Comparison of ENCODE assay signal across 8 mouse cellular contexts in the genomic region with DNA sequence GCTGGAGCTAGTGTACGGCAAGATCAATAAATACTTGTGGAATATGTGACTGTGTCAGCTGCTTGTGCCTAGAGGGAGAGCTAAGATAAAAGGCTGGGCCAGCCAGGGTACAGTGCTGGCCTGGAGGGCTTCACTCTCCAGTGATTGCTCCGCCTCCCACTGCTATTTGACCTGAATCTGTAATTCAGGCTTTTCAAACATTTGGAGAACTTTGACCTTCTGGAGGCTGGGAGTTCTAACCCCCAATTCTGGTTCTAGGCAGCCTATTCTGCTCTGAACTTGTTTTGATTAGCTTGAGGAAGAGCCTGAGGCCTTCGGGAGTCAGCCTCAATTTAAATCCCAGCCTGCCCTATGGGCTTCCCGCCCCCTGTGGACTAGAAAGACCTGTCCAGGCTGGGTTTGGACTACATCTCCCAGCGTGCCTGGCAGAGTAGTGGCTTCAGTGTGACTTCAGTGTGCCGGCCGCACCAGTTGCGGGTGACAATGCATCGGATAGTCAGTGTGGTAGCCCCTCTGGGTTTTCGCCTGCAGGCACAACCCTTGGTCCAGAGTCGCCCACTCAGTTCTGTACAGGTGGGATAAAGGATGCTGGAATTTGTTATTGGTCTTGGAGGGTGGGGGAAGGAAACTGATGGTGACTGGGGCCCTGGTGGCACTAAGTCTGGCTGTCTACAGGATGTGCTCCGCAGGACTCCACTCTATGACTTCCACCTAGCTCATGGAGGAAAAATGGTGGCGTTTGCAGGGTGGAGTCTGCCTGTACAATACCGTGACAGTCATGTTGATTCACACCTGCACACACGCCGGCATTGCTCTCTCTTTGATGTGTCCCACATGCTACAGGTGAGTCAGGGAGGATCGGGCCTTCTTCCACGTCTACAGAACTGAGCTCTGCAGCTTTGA. TPM values are rescaled to one million over a fixed set of nuclear protein-coding genes. Genes with fewer than 3 reads are reported as not detected.
DNase-seq lines count a peak whose midpoint lies in the region; ATAC-seq and TF ChIP-seq lines count a peak whose summit lies in the region.

A gene (plus strand): TSS at position 401 of the 903 bp plus-strand sequence.

- ATAC-seq in hindbrain, embryonic 12.5 days (ENCODE audit: low FRiP score), result peak; percentile 86
- ATAC-seq in midbrain, embryonic 11.5 days (ENCODE audit: low FRiP score), result peak; percentile 88
- no peak for ATAC-seq in megakaryocyte progenitor cell, adult 5-6 weeks (replicated peaks; ENCODE audit: poor library complexity)

- no peaks in the 10 kb centered on the region for H3K27me3 ChIP-seq in hindbrain, embryonic 12.5 days
- H3K27me3 ChIP-seq in midbrain, embryonic 11.5 days (ENCODE audit: control insufficient read depth, insufficient read depth, low read length), result no peaks in the 10 kb centered on the region

- no peak for TF ChIP-seq CTCF in left cerebral cortex, adult 2 months (IDR thresholded peaks at IDR 0.05)

- 17% methylated on average over 18 of the region's 18 CpGs for whole genome bisulfite sequencing in hindbrain, embryonic 12.5 days
- WGBS in midbrain, embryonic 11.5 days, result 17% methylated on average over 18 of the region's 18 CpGs

- DNase-seq in left cerebral cortex, adult 2 months (ENCODE audit: extremely low spot score in 1 of 2, low spot score in 2 of 2), result peak; percentile 21 to 30
- no peak for DNase-seq in left cerebral cortex, adult 11 months (ENCODE audit: low spot score)
- peak; percentile 66 to 73 for DNase-seq in cerebellum, postnatal 25 days
- peak in 1 of 2 experiments; percentile 67 for DNase-seq in left cerebral cortex, postnatal 10 days (ENCODE audit: extremely low spot score in 1 of 2, low spot score in 2 of 2)
- peak; percentile 94 for DNase-seq in midbrain, embryonic 11.5 days (ENCODE audit: low spot score, missing footprints)
- no peak for DNase-seq in thymus, postnatal 14 days

- no peaks in the 10 kb centered on the region for H3K9me3 ChIP-seq in hindbrain, embryonic 12.5 days (replicated peaks)
- no peaks in the 10 kb centered on the region for H3K9me3 ChIP-seq in midbrain, embryonic 11.5 days (ENCODE audit: control insufficient read depth, low read length)

- H3K36me3 ChIP-seq in hindbrain, embryonic 12.5 days, result peaks cover 44% of the 10 kb centered on the region
- peaks cover 5% of the 10 kb centered on the region; the same call in 1 of the 2 replicates for H3K36me3 ChIP-seq in midbrain, embryonic 11.5 days (ENCODE audit: control insufficient read depth, insufficient read depth, low read length)

- intact Hi-C loops in left cerebral cortex, adult 2 months (cut with DNase I), result no loop called here
- intact Hi-C loops in left cerebral cortex, postnatal 10 days (cut with DNase I), result no loop called here

- H3K4me1 ChIP-seq in hindbrain, embryonic 12.5 days, result peaks cover 19% of the 10 kb centered on the region
- peaks cover 18% of the 10 kb centered on the region for H3K4me1 ChIP-seq in midbrain, embryonic 11.5 days (ENCODE audit: control insufficient read depth, insufficient read depth, low read length)

- peak within 1 kb of the TSS; percentile 44 for H3K4me3 ChIP-seq in left cerebral cortex, adult 2 months
- H3K4me3 ChIP-seq in hindbrain, embryonic 12.5 days, result peak within 1 kb of the TSS; percentile 28
- peak within 1 kb of the TSS; percentile 34 for H3K4me3 ChIP-seq in midbrain, embryonic 11.5 days (ENCODE audit: low read depth, low read length)

- peak within 1 kb of the TSS; percentile 47 for H3K4me2 ChIP-seq in hindbrain, embryonic 12.5 days (replicated peaks)
- peak within 1 kb of the TSS; percentile 57 for H3K4me2 ChIP-seq in midbrain, embryonic 11.5 days

- H3K27ac ChIP-seq in left cerebral cortex, adult 2 months, result peak within 1 kb of the TSS; percentile 60
- peak within 1 kb of the TSS; percentile 60 for H3K27ac ChIP-seq in hindbrain, embryonic 12.5 days
- peak within 1 kb of the TSS; percentile 66 for H3K27ac ChIP-seq in midbrain, embryonic 11.5 days (ENCODE audit: low read depth, low read length)

- H3K9ac ChIP-seq in hindbrain, embryonic 12.5 days, result peak within 1 kb of the TSS; percentile 54
- H3K9ac ChIP-seq in midbrain, embryonic 11.5 days (ENCODE audit: low read length), result peak within 1 kb of the TSS; percentile 66

RNA-seq across cellular contexts. Expression of the gene that starts here (rescaled TPM):
- total RNA-seq in left cerebral cortex, adult 2 months (2021), result 10 to 100 TPM; 32.1 to 38.0 TPM
- 22.1 and 25.9 TPM in 2 replicates for polyA plus RNA-seq in hindbrain, embryonic 12.5 days (2016; fragmentation: Nextera tagmentation; extraction: Ambion mirVana)
- 10 to 100 TPM; 22.5 to 23.5 TPM for total RNA-seq in left cerebral cortex, postnatal 10 days (2021)
- 24.2 and 27.1 TPM in 2 replicates for polyA plus RNA-seq in midbrain, embryonic 11.5 days (2014; fragmentation: Nextera tagmentation; extraction: Ambion mirVana)
- 0.37 and 0.85 TPM in 2 replicates for total RNA-seq in megakaryocyte progenitor cell, adult 5-6 weeks (2015)
- 1.1 and 1.2 TPM in 2 replicates for total RNA-seq in megakaryocyte progenitor cell, adult 5-6 weeks (2017)

Comparison
In these comparisons a context has a peak if more than half of its experiments do, and no peak if none do; other contexts are left out.
1. RNA of the gene that starts here (total RNA-seq): 32.1 to 38.0 TPM in left cerebral cortex, adult 2 months and 22.5 to 23.5 TPM in left cerebral cortex, postnatal 10 days; 0.37 to 1.2 TPM in megakaryocyte progenitor cell, adult 5-6 weeks; every median in the first group is over 10 times any median in the second.
2. DNase-seq: peak in left cerebral cortex, adult 2 months (2 of 2), cerebellum, postnatal 25 days (2 of 2) and midbrain, embryonic 11.5 days (single experiment); none in left cerebral cortex, adult 11 months (single experiment) and thymus, postnatal 14 days (single experiment).
3. Peak in every context shown above with its lines, with median percentiles within 50 percentile points of each other: H3K27ac ChIP-seq and H3K4me3 ChIP-seq.